Mouse (Mus musculus) C2C12 (cell line): ENCODE results near the gene Dlg5.

Experiments used
- CEBPB ChIP-seq: IDR thresholded peaks from one replicate; pipeline ENCODE4 v1.6.1; 2011; ENCODE audit warnings: low read depth, mild to moderate bottlenecking, control low read depth, moderate library complexity
- CTCF ChIP-seq: IDR thresholded peaks from one replicate; pipeline ENCODE4 v1.5.1; 2011; ENCODE audit not compliant: control insufficient read depth, insufficient read depth, insufficient read length
- FOSL1 ChIP-seq: IDR thresholded peaks from one replicate; pipeline ENCODE4 v1.8.0; 2011; ENCODE audit warnings: mild to moderate bottlenecking, low read length; ENCODE audit not compliant: poor library complexity, insufficient read depth, severe bottlenecking
- MAX ChIP-seq: IDR thresholded peaks from one replicate; pipeline ENCODE4 v1.6.1; 2011; ENCODE audit warnings: mild to moderate bottlenecking, control low read depth
- MYOD1 ChIP-seq: IDR thresholded peaks from one replicate; pipeline ENCODE4 v1.6.1; 2011; ENCODE audit warnings: low read depth; ENCODE audit not compliant: control insufficient read depth, insufficient read length
- USF1 ChIP-seq: IDR thresholded peaks from one replicate; pipeline ENCODE4 v1.6.1; 2011; ENCODE audit warnings: low read depth, mild to moderate bottlenecking, control low read depth, moderate library complexity

- no peak for TF ChIP-seq CTCF
- TF ChIP-seq MYOD1 = no peak
- no peak for TF ChIP-seq MAX
- TF ChIP-seq USF1 = no peak
- no peak for TF ChIP-seq FOSL1
- TF ChIP-seq CEBPB = no peak
Measured at GRCm38 (mm10) chr14:24197865-24198264, 47.9 kb downstream of the Dlg5 start.
